Mouse (Mus musculus) liver, embryonic 14.5 days (tissue): Measurements from ENCODE around the gene Trim26. TPM values are rescaled to one million over a fixed set of nuclear protein-coding genes. Genes with fewer than 3 reads are reported as not detected.

Experiments used
- ATAC-seq: fragments of 200-750 bp; cut with Nextera tagmentation; 2 replicates; pipeline ENCODE4 v1.8.0; 2017; ENCODE audit warnings: moderate number of reproducible peaks, mild to moderate bottlenecking, moderate library complexity; ENCODE audit not compliant: insufficient read depth
- DNase-seq, 3 experiments: peaks; one replicate each; pipeline ENCODE4 v3.0.0-alpha.2; 2012 to 2013; ENCODE audit warnings: low read depth in 3 of 3, low spot score in 3 of 3
- H3K27ac ChIP-seq: fragments of 300-500 bp; sonication (generic); 2 replicates; pipeline ENCODE4 v1.5.1; 2014; ENCODE audit warnings: moderate library complexity, mild to moderate bottlenecking, control low read depth, inconsistent platforms
- H3K27me3 ChIP-seq: fragments of 300-500 bp; sonication (generic); 2 replicates; pipeline ENCODE4 v1.6.1; 2014; ENCODE audit warnings: mild to moderate bottlenecking, low read length, moderate library complexity; ENCODE audit not compliant: control insufficient read depth, insufficient read depth
- H3K36me3 ChIP-seq: fragments of 300-500 bp; sonication (generic); replicated peaks from 2 replicates; pipeline ENCODE4 v1.6.1; 2014; ENCODE audit warnings: low read depth; ENCODE audit not compliant: control insufficient read depth, insufficient read depth
- H3K4me1 ChIP-seq, 2 experiments: fragments of 200-500 bp in 1 of 2; fragments of 300-500 bp in 1 of 2; sonication (generic) in 1 of 2; replicated peaks; 2 replicates each; pipeline ENCODE4 v1.6.1; 2012 to 2014; ENCODE audit warnings: antibody characterized with exemption in 1 of 2, inconsistent platforms in 1 of 2, low read length in 1 of 2; ENCODE audit not compliant: control insufficient read depth in 2 of 2, insufficient read depth in 2 of 2
- H3K4me2 ChIP-seq: fragments of 300-500 bp; sonication (generic); 2 replicates; pipeline ENCODE4 v1.6.1; 2014; ENCODE audit warnings: low read depth, mild to moderate bottlenecking, control low read depth, moderate library complexity
- H3K4me3 ChIP-seq, 2 experiments: fragments of 200-500 bp in 1 of 2; fragments of 300-500 bp in 1 of 2; sonication (generic) in 1 of 2; 2 replicates each; pipeline ENCODE4 v1.5.1; 2012 to 2014; ENCODE audit warnings: low read depth in 2 of 2, low read length in 2 of 2, mild to moderate bottlenecking in 2 of 2, control low read depth in 1 of 2, inconsistent platforms in 1 of 2, moderate library complexity in 1 of 2; ENCODE audit not compliant: insufficient read depth in 1 of 2
- H3K9ac ChIP-seq: fragments of 300-500 bp; sonication (generic); replicated peaks from 2 replicates; pipeline ENCODE4 v1.6.1; 2014; ENCODE audit warnings: mild to moderate bottlenecking, control low read depth, moderate library complexity
- H3K9me3 ChIP-seq: fragments of 300-500 bp; sonication (generic); 2 replicates; pipeline ENCODE4 v1.6.1; 2016; ENCODE audit warnings: low read length, mixed read lengths; ENCODE audit not compliant: control insufficient read depth
- CTCF ChIP-seq: IDR thresholded peaks from 2 replicates; pipeline ENCODE4 v1.5.1; 2016; ENCODE audit warnings: antibody characterized with exemption, low read depth, control low read depth
- EP300 ChIP-seq: IDR thresholded peaks from 2 replicates; pipeline ENCODE4 v1.6.1; 2016; ENCODE audit warnings: antibody characterized with exemption, low read depth
- WGBS: fragments of 180-500 bp; shearing (Covaris S2); extraction: QIAGEN DNeasy Blood & Tissue Kit; methylation state at CpG from one replicate; pipeline ENCODE4 v1.1.7; 2014; ENCODE audit not compliant: insufficient replicate concordance; 5-methylcytosine and 5-hydroxymethylcytosine counted together
- polyA plus RNA-seq, 2 experiments: library from polyadenylated mRNA; depleted of rRNA in 1 of 2; stranded (reverse) in 1 of 2; unstranded in 1 of 2; fragments of >200 nt; fragmentation: Nextera tagmentation in 1 of 2; extraction: Ambion mirVana in 1 of 2; gene quantifications; 2 replicates each; pipeline versions ENCODE4 v1.2.1 to v1.2.3; 2012 to 2014

The Trim26 gene
- polyA plus RNA-seq, 2 experiments = 6.7 to 8.6 TPM

- TF ChIP-seq CTCF (peak; percentile 75), EP300 (no peak)
- Histone ChIP-seq H3K36me3 (no peaks in the 10 kb centered on the region), H3K4me1 (no peaks in the 10 kb centered on the region), H3K9ac (no peak overlapping the region), H3K4me3 (no peak overlapping the region), H3K4me2 (no peak overlapping the region), H3K9me3 (no peaks in the 10 kb centered on the region), H3K27ac (no peak overlapping the region), H3K27me3 (no peaks in the 10 kb centered on the region)
- ATAC-seq (no peak), DNase-seq (peak; percentile 20 to 30 (median 28))
- WGBS = 81% methylated on average over 1 of the region's 1 CpGs
These were observed 59.6 kb downstream of the Trim26 start for GRCm38 (mm10) chr17:36896583-36896982.

GRCm38 (mm10) chr17:36897065-36897464 is 60.1 kb downstream of the Trim26 start:
- Histone ChIP-seq H3K27ac (no peak overlapping the region), H3K4me1 (no peaks in the 10 kb centered on the region), H3K4me3 (no peak overlapping the region), H3K4me2 (no peak overlapping the region), H3K9ac (no peak overlapping the region), H3K36me3 (no peaks in the 10 kb centered on the region), H3K9me3 (no peaks in the 10 kb centered on the region), H3K27me3 (no peaks in the 10 kb centered on the region)
- no peak for DNase-seq
- TF ChIP-seq EP300 = no peak
- no peak for ATAC-seq

- no peak for TF ChIP-seq EP300
- TF ChIP-seq CTCF = no peak
- no peak within 1 kb of the TSS for H3K4me2 ChIP-seq
- no peaks in the 10 kb centered on the region for H3K9me3 ChIP-seq
- no peak within 1 kb of the TSS for H3K27ac ChIP-seq
- DNase-seq (no peak), ATAC-seq (no peak)
- 48% methylated on average over 6 of the region's 6 CpGs for WGBS
- H3K9ac ChIP-seq = no peak within 1 kb of the TSS
- H3K4me3 ChIP-seq = no peak within 1 kb of the TSS
- H3K4me1 ChIP-seq = no peaks in the 10 kb centered on the region
- no peaks in the 10 kb centered on the region for H3K27me3 ChIP-seq
- H3K36me3 ChIP-seq = no peaks in the 10 kb centered on the region
These were observed 60.7 kb downstream of the Trim26 start, which contains the start of gene Trim31 for GRCm38 (mm10) chr17:36897552-36898205. Gene Trim31, plus strand, starts transcription at chr17:36898118.

GRCm38 (mm10) chr17:36899376-36899775 is 62.4 kb downstream of the Trim26 start:
- 56% methylated on average over 4 of the region's 4 CpGs for WGBS
- Histone ChIP-seq H3K27me3 (no peaks in the 10 kb centered on the region), H3K4me1 (no peaks in the 10 kb centered on the region), H3K9me3 (no peaks in the 10 kb centered on the region), H3K9ac (no peak overlapping the region), H3K27ac (no peak overlapping the region), H3K4me3 (no peak overlapping the region), H3K36me3 (no peaks in the 10 kb centered on the region), H3K4me2 (no peak overlapping the region)
- DNase-seq (no peak), ATAC-seq (no peak)
- TF ChIP-seq CTCF (no peak), EP300 (no peak)

GRCm38 (mm10) chr17:36900001-36900400 is 63.1 kb downstream of the Trim26 start:
- no peak for ATAC-seq
- H3K9ac ChIP-seq = no peak overlapping the region
- no peaks in the 10 kb centered on the region for H3K9me3 ChIP-seq
- no peaks in the 10 kb centered on the region for H3K27me3 ChIP-seq
- no peak overlapping the region for H3K4me3 ChIP-seq
- no peak for DNase-seq
- no peaks in the 10 kb centered on the region for H3K36me3 ChIP-seq
- H3K27ac ChIP-seq = no peak overlapping the region
- no peak overlapping the region for H3K4me2 ChIP-seq
- 56% methylated on average over 5 of the region's 5 CpGs for WGBS
- TF ChIP-seq EP300 (no peak), CTCF (no peak)
- no peaks in the 10 kb centered on the region for H3K4me1 ChIP-seq
